Mouse (Mus musculus) spleen, adult 2 months (tissue): ENCODE measurements around the gene Neurl2. TPM values are rescaled to one million over a fixed set of nuclear protein-coding genes. Genes with fewer than 3 reads are reported as not detected.

Experiments
- DNase-seq, 2 experiments: peaks; one replicate each; pipeline versions ENCODE4 v3.0.0 to v3.0.0-alpha.2; 2012 to 2021; ENCODE audit warnings: low spot score in 2 of 2, low read depth in 1 of 2
- H3K27ac ChIP-seq: fragments of 200-500 bp; 2 replicates; pipeline ENCODE4 v1.5.1; 2012; ENCODE audit warnings: low read length, inconsistent platforms; ENCODE audit not compliant: insufficient read depth
- H3K27me3 ChIP-seq: fragments of 200-500 bp; 2 replicates; pipeline ENCODE4 v1.6.1; 2012; ENCODE audit warnings: mild to moderate bottlenecking, moderate library complexity, low read length, inconsistent platforms; ENCODE audit not compliant: control insufficient read depth, insufficient read depth
- H3K36me3 ChIP-seq: fragments of 200-500 bp; 2 replicates; pipeline ENCODE4 v1.6.1; 2012; ENCODE audit warnings: mild to moderate bottlenecking, low read length, inconsistent platforms; ENCODE audit not compliant: control insufficient read depth, insufficient read depth
- H3K4me1 ChIP-seq: fragments of 200-500 bp; 2 replicates; pipeline ENCODE4 v1.6.1; 2011; ENCODE audit warnings: inconsistent platforms; ENCODE audit not compliant: control insufficient read depth, insufficient read depth, insufficient read length
- H3K4me3 ChIP-seq: fragments of 200-500 bp; 2 replicates; pipeline ENCODE4 v1.5.1; 2011; ENCODE audit warnings: mild to moderate bottlenecking, inconsistent platforms; ENCODE audit not compliant: insufficient read depth, insufficient read length; ENCODE audit errors: extremely low read depth
- CTCF ChIP-seq: fragments of 200-500 bp; IDR thresholded peaks from 2 replicates; pipeline ENCODE4 v1.5.1; 2011; ENCODE audit warnings: mild to moderate bottlenecking, inconsistent platforms; ENCODE audit not compliant: insufficient read depth, insufficient read length, insufficient replicate concordance; ENCODE audit errors: extremely low read depth
- POLR2A ChIP-seq: fragments of 200-500 bp; IDR thresholded peaks from 2 replicates; pipeline ENCODE4 v1.6.1; 2011; ENCODE audit warnings: low read depth, low read length, inconsistent platforms
- WGBS: fragments of 180-500 bp; shearing (Covaris S2); methylation state at CpG from one replicate; pipeline ENCODE4 v1.1.7; 2018; 5-methylcytosine and 5-hydroxymethylcytosine counted together
- polyA plus RNA-seq: library from polyadenylated mRNA; depleted of rRNA; stranded (reverse); fragments of >200 nt; gene quantifications from 2 replicates; pipeline ENCODE4 v1.2.3, GENCODE M21; 2012

Neurl2 gene
- polyA plus RNA-seq, 1 experiment = 5.7 TPM

GRCm38 (mm10) chr2:164817206-164817605, 16.1 kb downstream of the Neurl2 start:
- H3K4me3 ChIP-seq = no peak overlapping the region

GRCm38 (mm10) chr2:164815821-164816220, 17.4 kb downstream of the Neurl2 start:
- Histone ChIP-seq H3K27ac (no peak overlapping the region), H3K4me3 (no peak overlapping the region), H3K36me3 (0 out of 2 replicates have a peak, but pooled peaks cover 3% of the 10 kb centered on the region), H3K27me3 (no peaks in the 10 kb centered on the region), H3K4me1 (no peaks in the 10 kb centered on the region)
- no peak for DNase-seq
- 92% methylated on average over 8 of the region's 8 CpGs for WGBS
- no peak for TF ChIP-seq POLR2A

More at GRCm38 (mm10) chr2:164817206-164817605, 16.1 kb downstream of the Neurl2 start:
- TF ChIP-seq POLR2A = no peak
- TF ChIP-seq CTCF = no peak
- Histone ChIP-seq H3K27ac (no peak overlapping the region), H3K27me3 (no peaks in the 10 kb centered on the region), H3K36me3 (peaks cover 6% of the 10 kb centered on the region; the same call in 1 of the 2 replicates), H3K4me1 (no peaks in the 10 kb centered on the region)
- DNase-seq = no peak
- WGBS = 91% methylated on average over 6 of the region's 6 CpGs

- Histone ChIP-seq H3K4me1 (no peaks in the 10 kb centered on the region), H3K27ac (no peak overlapping the region), H3K4me3 (no peak overlapping the region), H3K36me3 (0 out of 2 replicates have a peak, but pooled peaks cover 2% of the 10 kb centered on the region), H3K27me3 (no peaks in the 10 kb centered on the region)
- TF ChIP-seq CTCF = no peak
- TF ChIP-seq POLR2A = no peak
- no peak for DNase-seq
- 63% methylated on average over 5 of the region's 5 CpGs for WGBS
Measured at GRCm38 (mm10) chr2:164815348-164815747, 17.9 kb downstream of the Neurl2 start.

DNA sequence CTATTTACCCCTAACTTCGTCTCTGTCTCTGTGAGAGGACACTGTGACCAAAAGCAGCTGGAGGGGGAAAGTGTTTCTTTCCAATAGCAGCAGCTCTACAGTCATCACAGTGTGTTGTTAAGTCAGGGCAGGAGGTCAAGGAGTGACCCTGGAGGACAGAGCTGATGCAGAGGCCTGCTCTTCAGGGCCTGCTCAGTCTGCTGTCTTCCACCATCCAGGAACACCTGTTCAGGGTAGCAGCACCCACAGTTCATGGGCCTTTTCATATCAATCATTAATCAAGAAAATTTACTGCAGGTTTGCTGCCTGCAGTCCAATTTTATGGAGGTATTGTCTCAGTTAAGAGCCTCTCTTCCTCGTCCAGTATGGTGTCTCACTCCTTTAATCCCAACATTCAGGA, 19.7 kb downstream of the Neurl2 start:
- H3K27ac ChIP-seq = no peak overlapping the region
- no peak overlapping the region for H3K4me3 ChIP-seq
- DNase-seq = no peak
- 0 out of 2 replicates have a peak, but pooled peaks cover 1% of the 10 kb centered on the region for H3K36me3 ChIP-seq
- 84% methylated on average over 2 of the region's 2 CpGs for WGBS
- TF ChIP-seq POLR2A (no peak), CTCF (no peak)
- H3K27me3 ChIP-seq = no peaks in the 10 kb centered on the region
- H3K4me1 ChIP-seq = no peaks in the 10 kb centered on the region

- no peak for DNase-seq
- TF ChIP-seq CTCF (no peak), POLR2A (no peak)
- peaks cover 1% of the 10 kb centered on the region; the same call in 1 of the 2 replicates for H3K36me3 ChIP-seq
- H3K4me3 ChIP-seq = no peak overlapping the region
- H3K4me1 ChIP-seq = peaks cover 8% of the 10 kb centered on the region; the same call in 1 of the 2 replicates
- H3K27me3 ChIP-seq = no peaks in the 10 kb centered on the region
- H3K27ac ChIP-seq = no peak overlapping the region
- 93% methylated on average over 7 of the region's 7 CpGs for WGBS
Measured at GRCm38 (mm10) chr2:164806614-164807013, 26.6 kb downstream of the Neurl2 start.

DNA sequence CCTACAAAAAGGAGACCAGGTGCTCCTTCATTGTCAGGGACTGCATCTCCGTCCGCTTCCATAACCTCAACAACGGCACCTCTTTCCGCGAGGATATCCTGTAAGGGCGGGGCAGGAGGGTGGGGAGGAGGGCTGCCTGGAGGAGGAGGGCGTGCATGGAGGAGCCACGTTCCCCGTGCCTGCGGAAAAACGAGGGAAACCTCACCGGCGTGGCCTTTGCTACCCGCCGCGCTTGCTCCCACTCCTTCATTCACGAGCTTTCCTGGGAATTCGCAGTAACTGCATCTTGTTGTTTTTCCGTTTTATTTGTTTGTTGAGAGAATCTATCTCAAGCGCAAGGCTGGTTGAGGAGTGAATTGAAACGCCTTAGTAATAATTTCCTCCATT, 27.9 kb downstream of the Neurl2 start:
- H3K27me3 ChIP-seq = no peaks in the 10 kb centered on the region
- peaks cover 3% of the 10 kb centered on the region for H3K36me3 ChIP-seq
- DNase-seq = no peak
- no peak for TF ChIP-seq POLR2A
- 2% methylated on average over 21 of the region's 21 CpGs for WGBS
- peak overlapping the region; percentile 73 for H3K4me3 ChIP-seq
- peak overlapping the region; percentile 89 for H3K27ac ChIP-seq
- peaks cover 8% of the 10 kb centered on the region; the same call in 1 of the 2 replicates for H3K4me1 ChIP-seq

- Histone ChIP-seq H3K27me3 (no peaks in the 10 kb centered on the region), H3K27ac (peak within 1 kb of the TSS; percentile 89), H3K36me3 (peaks cover 7% of the 10 kb centered on the region), H3K4me3 (peak within 1 kb of the TSS; percentile 93), H3K4me1 (peaks cover 8% of the 10 kb centered on the region; the same call in 1 of the 2 replicates)
- DNase-seq = peak; percentile 96 to 98
- TF ChIP-seq POLR2A (peak; percentile 90), CTCF (no peak)
- 1% methylated on average over 47 of the region's 47 CpGs for WGBS
Measured at GRCm38 (mm10) chr2:164804533-164805331, 28.5 kb downstream of the Neurl2 start, which contains the start of the genes Acot8 and Zswim3. TSS of gene Acot8 (minus strand) at chr2:164804882. TSS of gene Zswim3 (plus strand) at chr2:164805098.
